Mouse (Mus musculus) forebrain, embryonic 15.5 days (tissue): ENCODE results near the gene Alkbh5. TPM values are rescaled to one million over a fixed set of nuclear protein-coding genes. Genes with fewer than 3 reads are reported as not detected.
"Not testable (repeated sequence)": the region's sequence is repeated elsewhere in the genome, so short reads cannot be mapped to it uniquely, and the experiment has no call there.

ENCODE experiments used
- ATAC-seq: fragments of 200-750 bp; cut with Nextera tagmentation; replicated peaks from 2 replicates; pipeline ENCODE4 v1.8.0; 2017; ENCODE audit warnings: mild to moderate bottlenecking, moderate TSS enrichment, moderate library complexity
- H3K27ac ChIP-seq: fragments of 300-500 bp; sonication (generic); replicated peaks from 2 replicates; pipeline ENCODE4 v1.5.1; 2015; ENCODE audit warnings: mild to moderate bottlenecking, inconsistent platforms
- H3K27me3 ChIP-seq: fragments of 300-500 bp; sonication (generic); 2 replicates; pipeline ENCODE4 v1.6.1; 2015; ENCODE audit warnings: inconsistent platforms
- H3K36me3 ChIP-seq: fragments of 300-500 bp; sonication (generic); 2 replicates; pipeline ENCODE4 v1.6.1; 2015; ENCODE audit warnings: mild to moderate bottlenecking, inconsistent platforms
- H3K4me1 ChIP-seq: fragments of 300-500 bp; sonication (generic); 2 replicates; pipeline ENCODE4 v1.6.1; 2015; ENCODE audit warnings: inconsistent platforms
- H3K4me2 ChIP-seq: fragments of 300-500 bp; sonication (generic); replicated peaks from 2 replicates; pipeline ENCODE4 v1.6.1; 2015; ENCODE audit warnings: mild to moderate bottlenecking, inconsistent platforms
- H3K4me3 ChIP-seq: fragments of 300-500 bp; sonication (generic); 2 replicates; pipeline ENCODE4 v1.5.1; 2015; ENCODE audit warnings: mild to moderate bottlenecking, inconsistent platforms
- H3K9ac ChIP-seq: fragments of 300-500 bp; sonication (generic); replicated peaks from 2 replicates; pipeline ENCODE4 v1.6.1; 2015; ENCODE audit warnings: mild to moderate bottlenecking, inconsistent platforms
- H3K9me3 ChIP-seq: fragments of 300-500 bp; sonication (generic); 2 replicates; pipeline ENCODE4 v1.6.1; 2016; ENCODE audit warnings: inconsistent platforms
- WGBS: fragments of 180-500 bp; shearing (Covaris S2); methylation state at CpG from one replicate; pipeline ENCODE4 v1.1.7; 2015; ENCODE audit warnings: mixed read lengths; 5-methylcytosine and 5-hydroxymethylcytosine counted together
- polyA plus RNA-seq: library from polyadenylated mRNA; unstranded; fragments of >200 nt; fragmentation: Nextera tagmentation; extraction: Ambion mirVana; gene quantifications from 2 replicates; pipeline ENCODE4 v1.2.1, GENCODE M21; 2015

The Alkbh5 gene
- polyA plus RNA-seq, 1 experiment from 2014 or later: 27.9 TPM

GRCm38 (mm10) chr11:60548112-60548511 is 11.9 kb downstream of the Alkbh5 start:
- Histone ChIP-seq H3K27ac (no peak overlapping the region), H3K9me3 (no peaks in the 10 kb centered on the region), H3K4me2 (no peak overlapping the region), H3K4me1 (peaks cover 26% of the 10 kb centered on the region), H3K9ac (no peak overlapping the region), H3K27me3 (no peaks in the 10 kb centered on the region), H3K36me3 (peaks cover 57% of the 10 kb centered on the region), H3K4me3 (no peak overlapping the region)
- WGBS: 91% methylated on average over 3 of the region's 3 CpGs
- no peak for ATAC-seq

- H3K4me2 ChIP-seq: no peak overlapping the region
- H3K36me3 ChIP-seq: peaks cover 83% of the 10 kb centered on the region
- ATAC-seq: no peak
- no peak overlapping the region for H3K27ac ChIP-seq
- no peak overlapping the region for H3K4me3 ChIP-seq
- H3K9me3 ChIP-seq: no peaks in the 10 kb centered on the region
- no peaks in the 10 kb centered on the region for H3K4me1 ChIP-seq
- no peak overlapping the region for H3K9ac ChIP-seq
- H3K27me3 ChIP-seq: no peaks in the 10 kb centered on the region
These were observed 16.9 kb downstream of the Alkbh5 start for GRCm38 (mm10) chr11:60553091-60553490.

- H3K36me3 ChIP-seq: peaks cover 45% of the 10 kb centered on the region
- H3K27me3 ChIP-seq: no peaks in the 10 kb centered on the region
- H3K4me1 ChIP-seq: no peaks in the 10 kb centered on the region
- no peak overlapping the region for H3K4me3 ChIP-seq
- no peak overlapping the region for H3K9ac ChIP-seq
- WGBS: 91% methylated on average over 3 of the region's 3 CpGs
- no peak overlapping the region for H3K4me2 ChIP-seq
- no peaks in the 10 kb centered on the region for H3K9me3 ChIP-seq
- no peak for ATAC-seq
- no peak overlapping the region for H3K27ac ChIP-seq
These were observed 21.5 kb downstream of the Alkbh5 start for GRCm38 (mm10) chr11:60557675-60558074.

GRCm38 (mm10) chr11:60559342-60559741 is 23.2 kb downstream of the Alkbh5 start:
- no peaks in the 10 kb centered on the region for H3K9me3 ChIP-seq
- no peak overlapping the region for H3K27ac ChIP-seq
- H3K4me3 ChIP-seq: no peak overlapping the region
- ATAC-seq: no peak; the same call in 1 of the 2 replicates
- peaks cover 28% of the 10 kb centered on the region for H3K36me3 ChIP-seq
- H3K9ac ChIP-seq: no peak overlapping the region
- 7% methylated on average over 3 of the region's 3 CpGs for WGBS
- H3K4me2 ChIP-seq: no peak overlapping the region
- no peaks in the 10 kb centered on the region for H3K4me1 ChIP-seq
- H3K27me3 ChIP-seq: no peaks in the 10 kb centered on the region

- not testable (repeated sequence) for H3K4me2 ChIP-seq, H3K36me3 ChIP-seq, ATAC-seq, H3K27ac ChIP-seq, H3K4me3 ChIP-seq, H3K4me1 ChIP-seq, H3K9ac ChIP-seq, H3K27me3 ChIP-seq, H3K9me3 ChIP-seq
- 81% methylated on average over 11 of the region's 12 CpGs for WGBS
These were observed 37.8 kb downstream of the Alkbh5 start for GRCm38 (mm10) chr11:60574006-60574405.

Other genes with a start within 250 kb of the Alkbh5 start
- gene Tom1l2, start 183.5 kb upstream of the Alkbh5 start, polyA plus RNA-seq: 47.9 and 48.7 TPM in 2 replicates
- gene Drc3, start 183.1 kb upstream of the Alkbh5 start, polyA plus RNA-seq: 5.7 and 7.3 TPM in 2 replicates
- gene Gid4, start 119.2 kb upstream of the Alkbh5 start, polyA plus RNA-seq: 27.0 and 27.8 TPM in 2 replicates
- 49.8 and 49.9 TPM in 2 replicates for gene Atpaf2, start 117.9 kb upstream of the Alkbh5 start, polyA plus RNA-seq
- 100 and 106 TPM in 2 replicates for gene Drg2, start 81.8 kb upstream of the Alkbh5 start, polyA plus RNA-seq
- gene Myo15, start 67.0 kb upstream of the Alkbh5 start, polyA plus RNA-seq: 0.05 TPM in 1 of 2 replicates, not detected in the other
- gene Llgl1, start 163.3 kb downstream of the Alkbh5 start, polyA plus RNA-seq: 81.5 and 81.8 TPM in 2 replicates
- 72.5 and 73.0 TPM in 2 replicates for gene Flii, start 190.9 kb downstream of the Alkbh5 start, polyA plus RNA-seq
- gene Mief2, start 192.0 kb downstream of the Alkbh5 start, polyA plus RNA-seq: 21.8 and 25.2 TPM in 2 replicates
- 10.0 and 11.5 TPM in 2 replicates for gene Top3a, start 241.0 kb downstream of the Alkbh5 start, polyA plus RNA-seq
- 6.5 and 6.7 TPM in 2 replicates for gene Smcr8, start 241.1 kb downstream of the Alkbh5 start, polyA plus RNA-seq